Mouse (Mus musculus): ENCODE measurements at regions not wholly inside any gene's neighbourhood (a gene's known extent, or its start where the extent isn't known, plus 50 kb on each side); places are given as distances from the start of the nearest gene placed in this dataset.
"Not testable (repeated sequence)": the region's sequence is repeated elsewhere in the genome, so short reads cannot be mapped to it uniquely, and the experiment has no call there.

DNA sequence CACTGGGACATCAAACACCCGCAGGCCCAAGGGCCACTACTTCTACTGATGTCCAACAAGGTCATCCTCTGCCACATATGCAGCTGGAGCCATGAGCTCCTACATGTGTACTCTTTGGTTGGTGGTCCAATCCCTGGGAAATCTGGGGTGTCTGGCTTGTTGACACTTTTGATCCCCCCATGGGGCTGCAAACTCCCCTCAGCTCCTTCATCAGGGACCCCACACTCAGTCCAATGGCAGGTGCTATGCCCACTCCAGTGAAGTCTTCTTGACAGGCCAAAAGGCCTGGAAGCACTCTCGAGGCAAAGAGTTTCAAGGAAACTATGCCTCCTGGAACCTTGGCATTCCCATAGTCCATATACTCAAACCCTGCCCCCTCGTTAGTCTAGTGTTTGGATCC, 570.8 kb upstream of the Smc2 start:
- no peak for DNase-seq

DNA sequence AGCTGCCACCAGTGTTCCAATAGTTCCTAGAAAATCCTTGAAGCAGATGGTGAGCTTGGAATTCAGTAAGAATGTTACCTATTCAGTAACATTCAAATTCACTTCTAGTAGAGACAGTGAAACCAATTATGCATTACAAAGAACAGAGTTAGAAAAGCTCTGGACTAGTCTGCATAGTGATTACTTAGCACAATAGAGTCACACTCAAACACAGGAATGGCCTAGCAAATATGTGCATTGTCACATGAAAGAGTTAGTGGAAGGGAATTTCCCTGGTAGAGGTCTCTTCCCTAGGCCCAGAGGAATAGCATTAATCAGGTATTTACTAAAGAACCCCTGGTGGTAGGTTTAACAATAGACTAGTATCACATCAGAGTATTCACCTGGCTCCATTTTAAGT, 570.3 kb upstream of the Smc2 start:
- not testable (repeated sequence) for DNase-seq

DNA sequence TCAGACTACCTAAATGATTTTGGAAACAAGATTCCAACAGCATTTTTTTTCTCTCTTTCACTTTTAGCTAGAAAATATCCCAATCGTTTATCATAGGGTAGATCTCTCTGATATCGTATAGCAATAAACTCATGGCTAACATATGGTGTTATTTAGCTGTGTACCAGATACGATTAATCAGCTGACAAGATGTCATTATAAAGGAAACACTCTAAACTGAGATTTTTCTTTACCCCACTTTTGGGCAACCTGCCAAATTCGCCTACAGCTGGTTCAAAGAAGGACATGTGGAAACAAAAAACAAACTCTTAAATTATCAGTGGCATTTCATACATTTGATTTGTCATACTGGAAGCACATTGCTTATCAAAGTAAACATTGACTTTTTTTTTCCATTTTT, 553.6 kb upstream of the Smc2 start:
- peak; percentile 3 to 4 for DNase-seq

DNA sequence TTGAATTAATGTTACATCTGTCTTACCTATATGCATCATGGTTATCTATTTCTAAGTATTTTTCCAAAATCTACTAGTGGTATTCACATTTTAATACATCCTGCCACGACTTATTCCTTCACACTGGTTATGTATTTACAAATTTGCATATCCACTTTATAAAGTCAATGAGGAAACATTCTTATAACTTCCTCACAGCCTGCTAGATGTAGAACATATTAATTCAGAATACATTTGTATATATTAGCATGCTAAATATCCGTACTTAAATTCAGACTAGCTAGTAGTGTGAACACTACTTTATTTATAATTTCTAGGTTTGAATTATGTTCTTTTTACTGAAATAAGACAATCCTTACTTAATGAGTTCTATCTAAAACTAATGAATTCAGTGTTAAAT, 549.8 kb upstream of the Smc2 start:
- DNase-seq: no peak

DNA sequence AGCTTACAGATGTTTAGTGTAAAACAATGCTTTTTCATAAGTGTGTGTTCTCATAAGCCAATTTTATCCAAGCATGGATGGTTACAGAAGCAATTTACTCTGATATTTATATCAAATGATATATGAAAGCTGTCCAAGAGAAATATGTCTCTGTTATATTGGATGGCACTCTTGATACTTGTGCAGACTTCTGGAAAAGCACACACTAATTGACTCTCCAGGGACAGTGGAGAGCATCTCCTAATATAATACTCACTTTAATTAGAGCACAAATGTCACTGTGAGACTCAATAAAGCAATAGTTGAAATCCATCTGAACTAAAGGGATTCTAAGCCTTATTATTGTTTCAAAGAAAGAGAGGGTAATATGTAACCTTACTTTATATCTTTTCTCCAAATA, 510.8 kb upstream of the Smc2 start:
- DNase-seq: no peak

DNA sequence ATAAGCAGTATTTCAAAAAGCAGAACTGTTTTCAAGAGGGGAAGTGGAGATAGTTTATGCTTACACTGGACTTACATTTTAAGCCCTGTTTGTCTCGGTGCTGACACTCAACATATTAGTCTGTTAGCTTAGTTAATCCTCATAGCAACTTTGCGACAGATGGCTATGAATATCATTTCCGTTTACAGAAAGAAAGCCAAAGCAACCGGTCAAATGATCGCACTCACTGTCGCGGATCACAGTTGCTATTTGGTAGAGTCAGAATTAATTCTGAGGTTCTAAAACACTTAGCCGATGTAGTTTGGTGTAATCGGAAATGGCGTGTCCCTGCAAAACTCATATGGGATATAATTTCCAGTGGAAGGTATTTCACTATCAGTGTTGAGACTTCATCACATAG, 469.3 kb upstream of the Smc2 start:
- no peak for DNase-seq

DNA sequence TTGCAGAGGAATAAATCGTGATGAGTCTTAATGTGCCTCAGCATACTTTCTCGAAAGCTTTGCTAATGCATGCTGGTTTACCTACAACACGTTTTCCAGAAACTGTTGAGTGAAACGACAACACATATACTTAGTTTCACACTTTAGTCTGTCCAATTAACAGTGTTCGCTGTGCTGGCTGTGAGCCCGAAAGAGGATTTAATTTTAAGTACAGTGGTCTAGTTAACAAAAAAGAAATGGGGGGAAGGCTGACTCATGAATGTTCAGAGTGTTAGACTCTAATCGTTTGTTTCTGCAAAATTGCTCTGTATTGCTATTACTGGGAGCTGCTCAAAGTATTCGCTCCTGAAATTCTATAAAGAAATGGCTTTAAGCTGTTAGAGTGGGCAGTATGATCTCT, 460.1 kb upstream of the Smc2 start:
- DNase-seq: no peak

DNA sequence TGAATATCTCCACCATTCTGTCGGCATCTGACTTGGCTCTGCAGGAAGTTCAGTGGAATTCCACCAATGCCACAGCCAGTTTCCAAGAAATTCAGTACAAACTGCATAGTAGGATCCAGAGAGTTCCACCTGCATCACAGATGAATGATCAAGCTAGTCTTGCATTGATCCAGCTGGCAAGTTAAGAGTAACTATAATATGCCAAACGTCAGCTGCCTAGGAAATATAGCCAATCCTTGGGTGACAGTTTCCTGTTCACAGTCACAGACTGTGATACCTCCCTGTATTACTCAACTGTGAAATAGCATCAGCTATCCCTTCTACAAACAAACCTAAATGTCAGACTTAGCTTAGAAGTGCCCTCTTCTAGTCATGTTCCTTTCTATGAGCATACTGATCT, 446.6 kb upstream of the Smc2 start:
- DNase-seq: no peak

DNA sequence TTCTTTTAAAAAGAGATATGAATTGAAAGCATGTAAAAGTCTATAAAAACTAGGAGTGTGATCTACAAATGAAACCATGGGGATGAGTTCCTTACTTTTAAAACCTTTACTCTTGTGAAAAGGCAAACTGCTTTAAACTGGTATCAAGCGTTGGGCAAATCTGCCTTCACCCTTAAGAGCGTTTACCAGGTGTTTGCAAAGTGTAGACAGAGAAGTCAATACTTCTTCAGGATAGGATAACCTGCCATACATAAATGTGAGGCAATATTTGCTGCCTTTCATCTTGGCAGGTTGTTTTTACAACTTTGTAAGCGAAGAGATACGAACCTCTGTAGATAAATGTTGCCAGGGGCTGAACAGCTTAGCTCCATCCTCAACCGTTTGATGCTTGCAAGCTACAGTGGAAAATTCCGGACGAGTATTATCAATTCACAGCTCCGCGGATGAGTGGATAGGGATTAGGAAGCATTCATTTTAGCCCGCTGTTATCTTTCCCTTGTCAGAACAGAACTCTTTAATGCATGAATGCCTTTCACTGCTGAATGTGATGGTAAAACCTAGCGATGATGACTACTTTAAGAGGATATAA, 402.2 kb upstream of the Smc2 start:
- DNase-seq: no peak

DNA sequence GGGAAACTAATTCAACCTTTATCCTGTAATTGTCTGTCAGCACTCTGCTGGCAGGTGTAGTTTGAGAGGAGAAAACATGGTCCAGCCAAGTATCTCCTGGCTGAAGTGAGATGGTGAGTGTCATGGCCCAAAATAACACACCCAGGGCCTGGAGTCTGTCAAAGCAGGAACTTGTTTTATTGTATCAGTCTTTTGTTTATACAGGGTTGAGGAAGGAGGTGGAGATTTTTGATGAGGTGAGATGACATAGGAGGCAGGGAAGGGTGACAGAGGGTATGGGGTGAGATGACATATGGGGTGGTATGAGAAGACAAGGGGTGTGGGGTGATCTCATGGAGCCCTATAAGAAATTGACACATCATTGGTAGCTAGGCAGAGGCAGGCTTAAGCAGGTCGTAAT, 395.6 kb upstream of the Smc2 start:
- DNase-seq: no peak

DNA sequence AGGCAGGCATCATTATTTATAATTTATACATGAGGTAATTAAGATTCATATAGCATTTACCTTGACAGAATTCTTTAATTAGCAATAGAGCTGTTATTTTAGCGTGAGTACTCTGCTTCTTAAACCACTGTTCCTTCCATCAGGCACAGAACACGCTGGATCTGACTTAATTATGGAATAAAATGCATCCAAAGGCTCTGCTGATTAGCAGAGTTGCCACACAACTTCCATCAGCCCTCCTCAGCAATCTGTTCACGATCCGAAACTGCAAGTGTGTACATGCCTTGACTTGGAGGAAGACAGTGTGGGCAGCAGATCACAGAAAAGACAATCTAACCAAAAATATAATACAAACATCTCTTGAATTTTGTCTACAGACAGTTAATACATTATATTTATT, 388.1 kb upstream of the Smc2 start:
- no peak for DNase-seq

DNA sequence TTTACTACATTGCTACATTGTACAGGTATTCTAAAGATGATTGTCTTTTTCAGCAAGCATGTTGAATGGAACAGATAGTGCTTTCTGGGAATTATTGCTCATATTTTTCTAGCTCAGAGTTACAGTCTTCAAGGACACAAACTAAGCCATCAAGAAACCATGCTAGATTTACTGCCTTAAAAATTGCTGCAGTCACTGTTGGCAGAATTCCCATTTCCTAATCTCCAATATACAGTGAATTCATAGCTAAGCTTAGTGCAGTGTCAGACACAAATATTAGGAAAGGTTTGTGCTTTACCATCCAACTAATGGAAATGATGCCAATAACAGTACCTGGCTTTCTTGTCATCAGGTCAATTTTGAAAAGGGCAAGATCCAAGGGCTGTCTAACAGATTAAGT, 383.0 kb upstream of the Smc2 start:
- no peak for DNase-seq

DNA sequence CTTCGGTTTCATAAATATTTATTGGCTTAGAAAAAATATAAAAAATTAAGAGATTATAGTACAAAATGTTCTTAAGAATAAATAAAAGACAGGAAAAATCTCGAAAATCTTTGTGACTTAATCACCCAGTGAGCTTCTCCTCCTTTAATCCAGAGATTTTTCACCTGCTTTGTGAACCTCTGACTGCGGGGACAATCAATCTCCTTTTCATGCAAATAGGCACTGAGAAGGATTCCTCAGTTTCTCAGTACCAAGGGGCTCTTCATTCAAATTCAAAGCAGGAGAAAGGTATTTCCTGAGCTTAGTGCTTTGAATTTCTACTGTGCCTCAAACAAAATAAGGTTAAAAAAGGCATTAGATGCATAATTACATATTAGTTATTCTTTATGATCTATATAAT, 379.0 kb upstream of the Smc2 start:
- no peak for DNase-seq

DNA sequence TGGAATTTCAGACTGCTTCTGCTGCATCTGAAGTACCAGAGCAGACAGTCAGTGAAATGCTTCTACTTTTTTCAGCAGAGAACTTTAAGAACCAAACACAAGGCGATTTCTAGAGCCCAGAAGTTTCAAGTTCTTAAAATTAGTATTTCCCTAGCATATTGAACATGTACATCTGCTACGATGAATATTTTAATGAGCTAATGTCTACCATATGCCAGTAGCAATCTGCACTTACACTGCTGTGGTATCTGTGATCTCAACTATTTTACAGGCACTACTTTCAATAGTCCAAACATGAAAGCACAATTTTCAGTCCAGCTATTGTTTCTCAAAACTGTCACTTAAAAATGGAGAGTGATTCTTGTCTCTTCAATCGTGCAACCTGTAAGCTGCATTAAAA, 339.9 kb upstream of the Smc2 start:
- DNase-seq: no peak

DNA sequence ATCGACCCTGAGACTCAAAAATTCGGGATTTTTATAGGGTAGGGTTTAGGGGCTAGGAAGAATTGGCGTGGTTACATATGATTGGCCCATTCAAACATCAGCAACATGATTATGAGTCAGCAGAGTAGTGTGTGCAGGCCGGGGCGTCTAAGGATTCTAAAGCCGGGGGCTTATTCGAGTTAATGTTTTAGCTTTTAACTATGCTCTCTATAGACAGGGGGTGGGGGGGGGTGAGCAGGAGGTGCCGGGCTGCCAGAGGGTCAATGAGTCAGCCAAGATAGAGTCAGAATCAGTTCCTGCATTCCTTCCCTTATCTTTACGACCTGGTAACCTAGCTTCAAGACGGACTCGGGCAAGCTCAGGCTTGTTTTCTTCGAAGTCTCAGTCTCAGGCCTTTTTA, 333.2 kb upstream of the Smc2 start:
- DNase-seq: no peak

DNA sequence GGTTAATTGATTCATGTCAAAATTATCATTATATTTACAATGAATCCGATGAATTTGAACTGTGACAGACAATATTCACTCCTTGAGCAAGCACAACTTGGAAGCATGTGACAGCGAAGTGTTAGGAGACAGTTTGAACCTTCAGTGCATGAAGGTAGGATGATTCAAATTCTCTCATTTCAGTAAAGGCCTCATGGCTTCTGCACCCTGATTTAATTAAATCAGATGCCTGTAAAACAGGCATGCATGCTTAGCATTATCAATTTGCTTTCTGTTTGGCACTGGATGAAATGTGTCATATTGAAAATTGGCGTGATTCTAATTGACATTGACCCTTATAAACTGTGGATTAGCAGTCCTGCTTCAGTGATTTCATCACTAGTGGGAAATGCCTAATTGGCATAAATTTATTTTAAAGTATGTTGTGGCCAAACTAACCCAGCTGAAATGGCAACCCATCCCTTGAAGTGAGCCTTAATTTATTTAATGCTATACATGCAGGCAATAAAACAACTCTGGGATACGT, 321.2 kb upstream of the Smc2 start:
- DNase-seq: no peak

DNA sequence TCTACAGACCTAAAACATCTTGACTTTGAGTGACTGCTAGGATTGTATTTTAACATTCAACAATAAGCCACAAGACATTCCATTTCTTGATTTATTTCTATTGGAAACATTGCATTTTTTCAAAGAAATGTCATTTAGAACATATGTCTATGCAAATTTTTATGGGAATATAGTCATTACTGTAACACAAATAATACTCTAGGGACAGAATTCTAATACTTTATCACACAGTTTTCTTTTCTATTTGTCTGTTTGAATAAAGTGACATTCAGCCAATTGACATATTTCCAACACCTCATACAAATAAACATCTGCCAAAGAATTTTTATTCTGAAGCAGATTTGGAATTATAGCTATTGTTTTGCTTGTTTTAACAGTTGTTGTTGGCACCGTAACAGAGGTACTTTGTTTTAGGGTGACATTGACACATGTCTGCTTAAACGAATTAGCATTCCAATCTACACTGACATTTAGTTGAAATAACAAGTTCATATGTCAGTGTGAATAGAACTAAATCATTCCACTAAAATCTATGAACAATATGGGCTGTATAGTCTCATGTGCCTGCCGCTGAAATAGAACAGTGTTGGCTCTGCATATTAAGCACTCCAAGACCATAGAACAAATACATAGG, 320.5 kb upstream of the Smc2 start:
- no peak for DNase-seq

DNA sequence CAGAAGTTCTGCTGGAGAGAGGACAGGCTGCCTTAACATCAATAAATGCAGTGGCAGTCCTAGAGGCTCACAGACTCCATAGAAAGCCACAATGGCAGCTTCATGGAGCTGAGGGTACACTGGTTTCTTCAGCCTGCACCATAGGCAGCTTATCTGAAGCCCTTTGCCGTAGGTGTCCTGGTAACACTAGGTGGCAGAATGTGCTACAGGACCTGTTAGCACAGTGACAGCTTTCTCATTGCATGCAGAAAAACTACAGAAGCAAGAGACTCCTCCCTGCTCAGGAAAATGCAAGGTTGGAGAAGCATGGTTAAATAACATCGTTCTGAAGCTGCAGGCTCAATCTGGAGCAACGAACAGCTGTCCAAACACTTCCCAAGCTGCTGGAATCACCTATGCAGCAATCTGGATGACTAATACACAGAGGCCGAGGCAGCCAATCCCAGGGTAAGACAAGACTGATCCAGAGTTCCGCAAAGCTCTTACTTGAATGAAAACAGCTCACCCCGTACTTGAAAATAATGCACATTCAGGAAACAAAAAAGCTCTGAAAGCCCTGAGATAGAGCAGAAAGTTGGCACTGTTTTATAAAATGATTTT, 286.4 kb upstream of the Smc2 start:
- peak in 1 of 2 experiments; percentile 3 for DNase-seq

DNA sequence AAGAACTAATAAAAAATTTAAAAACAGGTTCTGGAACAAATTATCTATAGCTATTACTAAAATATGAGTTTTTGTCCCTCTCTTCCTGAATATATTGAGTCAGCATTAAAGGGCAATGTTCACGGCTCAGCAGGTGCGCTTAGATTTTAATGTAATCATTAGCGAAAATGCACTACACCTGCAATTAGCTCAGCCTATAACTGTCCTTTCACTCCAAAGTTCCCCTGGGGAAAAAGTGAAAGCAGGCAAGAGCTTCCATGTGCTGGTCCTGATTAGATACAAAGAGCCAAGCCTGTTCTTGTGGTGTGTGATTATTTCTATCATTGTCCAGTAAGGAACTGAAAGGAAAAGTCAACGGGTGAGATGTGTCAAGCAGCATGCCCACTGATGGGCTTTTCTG, 262.8 kb upstream of the Smc2 start:
- no peak for DNase-seq

DNA sequence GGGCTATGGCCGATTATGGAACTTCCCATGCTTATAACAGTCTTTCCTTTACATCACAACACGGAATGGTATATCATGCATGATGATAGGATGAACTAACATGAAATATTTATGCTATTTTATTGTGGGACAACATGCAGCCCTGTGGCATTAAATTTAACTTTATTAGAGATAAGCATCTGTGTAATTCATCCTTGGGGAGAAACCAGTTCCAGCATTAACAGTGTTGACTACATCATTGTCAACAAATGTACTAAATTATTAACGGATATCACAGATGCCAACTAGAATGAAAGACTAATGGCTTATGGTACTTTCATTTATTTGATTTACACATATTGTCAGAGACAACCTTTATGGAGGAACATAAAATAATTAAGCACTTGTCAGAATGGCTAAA, 241.3 kb upstream of the Smc2 start:
- DNase-seq: no peak

DNA sequence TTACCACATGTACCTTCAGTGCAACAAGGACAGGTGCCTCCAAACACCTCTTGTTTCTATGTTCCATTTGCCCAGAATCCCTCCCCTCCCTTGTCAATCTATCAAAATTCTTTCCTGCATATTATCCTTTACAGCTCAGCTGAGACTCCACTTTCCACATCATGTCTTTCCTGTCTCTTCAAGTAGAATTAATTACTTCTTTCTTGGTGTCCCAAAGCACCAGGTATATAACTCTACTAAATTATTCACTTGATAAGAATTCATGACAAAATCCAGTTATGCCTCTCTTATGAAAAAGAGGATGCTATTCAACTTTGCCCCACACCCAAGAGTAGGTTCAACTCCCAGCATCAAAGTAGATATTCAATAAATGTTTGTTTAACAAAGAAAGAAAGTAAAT, 228.4 kb upstream of the Smc2 start:
- DNase-seq: no peak

DNA sequence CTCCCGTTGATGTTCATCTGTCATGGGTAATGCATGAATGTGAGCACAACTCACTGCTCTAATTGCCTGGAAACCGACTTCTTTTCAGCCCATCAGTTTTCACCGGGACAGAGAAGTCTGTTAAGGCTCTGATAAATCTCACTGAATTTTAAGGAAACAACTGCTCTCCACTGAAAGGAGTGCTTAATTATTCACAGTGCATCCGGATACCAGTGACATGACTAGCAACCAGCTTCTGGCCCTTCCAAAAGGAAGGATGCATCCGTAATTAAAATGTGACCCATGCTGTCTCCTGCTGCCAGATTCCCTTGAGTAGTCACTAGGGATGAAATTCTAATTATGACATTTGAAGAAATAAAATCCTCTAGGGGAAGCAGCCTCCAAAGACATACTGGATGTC, 228.0 kb upstream of the Smc2 start:
- peak in 1 of 2 experiments; percentile 2 for DNase-seq

DNA sequence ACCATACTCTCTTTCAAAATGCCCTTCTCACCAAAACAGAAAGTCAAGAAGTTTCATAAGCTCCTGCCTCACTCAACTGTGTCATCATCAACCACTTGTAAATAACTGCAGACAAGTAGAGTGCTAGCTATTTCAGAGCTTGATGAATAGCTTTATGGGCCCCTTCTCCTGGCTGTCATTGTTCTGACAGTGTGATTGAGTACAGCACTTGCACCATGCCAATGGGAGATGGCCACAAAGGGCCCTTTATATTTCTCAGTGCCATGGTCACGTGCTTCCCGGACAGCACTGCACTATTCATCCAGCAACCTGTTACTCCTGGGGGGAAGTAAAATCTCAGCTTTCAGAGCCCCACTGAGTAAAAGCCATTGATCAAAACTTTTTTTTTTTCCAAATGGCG, 225.7 kb upstream of the Smc2 start:
- no peak for DNase-seq

Data from kidney, postnatal 4 days (tissue).